In the genomic region with DNA sequence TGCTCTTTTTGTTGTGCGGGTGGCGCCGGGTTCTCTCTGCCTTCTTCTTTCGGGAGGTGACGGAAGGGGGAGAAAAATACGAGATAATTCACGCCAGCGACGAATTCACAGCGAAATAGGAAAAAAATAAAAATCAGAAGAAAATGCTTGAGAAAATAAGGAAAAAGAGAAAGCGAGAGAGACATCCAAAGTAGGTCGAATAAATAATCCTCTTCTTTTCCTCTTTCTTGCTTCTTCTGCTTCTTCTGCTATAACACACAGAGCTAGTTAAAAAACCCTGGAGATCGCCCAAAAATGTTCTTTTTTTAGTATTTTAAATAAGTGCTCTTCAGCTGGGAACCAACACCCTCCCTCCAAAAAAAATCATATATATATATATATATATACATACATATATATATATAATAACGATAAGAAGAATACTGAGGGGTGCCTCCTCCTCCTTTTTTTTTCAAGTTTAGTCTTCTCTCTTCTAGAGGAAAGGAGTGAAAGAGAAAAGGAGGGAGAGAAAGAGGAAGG, we compare ENCODE assay signal across 8 mouse cellular contexts. TPM values are rescaled to one million over a fixed set of nuclear protein-coding genes. Genes with fewer than 3 reads are reported as not detected.
DNase-seq lines count a peak whose midpoint lies in the region; ATAC-seq and TF ChIP-seq lines count a peak whose summit lies in the region.

A gene (minus strand): TSS at position 116 of the 519 bp plus-strand sequence.

- DNase-seq in kidney, postnatal 10 days = no peak
- no peak for DNase-seq in adrenal gland, postnatal 10 days
- peak; percentile 61 for DNase-seq in forebrain, postnatal 0 days
- DNase-seq in liver, embryonic 11.5 days (ENCODE audit: low spot score) = no peak
- no peak for DNase-seq in cerebellum, postnatal 36 days
- no peak for DNase-seq in gastrocnemius, postnatal 14 days
- DNase-seq in urinary bladder, postnatal 36 days (ENCODE audit: low spot score in 2 of 2) = no peak

- H3K36me3 ChIP-seq in kidney, embryonic 14.5 days (ENCODE audit: control insufficient read depth, insufficient read depth, low read length) = peaks cover 5% of the 10 kb centered on the region
- peaks cover 8% of the 10 kb centered on the region for H3K36me3 ChIP-seq in forebrain, postnatal 0 days (ENCODE audit: insufficient read depth)
- H3K36me3 ChIP-seq in liver, embryonic 11.5 days (ENCODE audit: control insufficient read depth, insufficient read depth, low read length) = no peaks in the 10 kb centered on the region

- peak within 1 kb of the TSS; percentile 99 for H3K9ac ChIP-seq in kidney, embryonic 14.5 days (ENCODE audit: low read depth, low read length)
- peak within 1 kb of the TSS; percentile 91 for H3K9ac ChIP-seq in forebrain, postnatal 0 days
- peak within 1 kb of the TSS; percentile 56 for H3K9ac ChIP-seq in liver, embryonic 11.5 days (ENCODE audit: low read depth, low read length)

- H3K4me2 ChIP-seq in kidney, embryonic 14.5 days (replicated peaks; ENCODE audit: low read depth, low read length) = peak within 1 kb of the TSS; percentile 83
- H3K4me2 ChIP-seq in forebrain, postnatal 0 days (ENCODE audit: low read depth) = peak within 1 kb of the TSS; percentile 69
- H3K4me2 ChIP-seq in liver, embryonic 11.5 days = peak within 1 kb of the TSS; percentile 78

- H3K4me3 ChIP-seq in kidney, embryonic 14.5 days (ENCODE audit: low read length) = peak within 1 kb of the TSS; percentile 89
- H3K4me3 ChIP-seq in forebrain, postnatal 0 days (ENCODE audit: low read depth, low read length) = peak within 1 kb of the TSS; percentile 79
- peak within 1 kb of the TSS; percentile 71 for H3K4me3 ChIP-seq in liver, embryonic 11.5 days (ENCODE audit: low read depth, low read length)

- 0% methylated on average over 14 of the region's 14 CpGs for WGBS in kidney, embryonic 14.5 days
- WGBS in forebrain, postnatal 0 days = under 1% methylated on average over 14 of the region's 14 CpGs
- WGBS in liver, embryonic 11.5 days = under 1% methylated on average over 14 of the region's 14 CpGs

- intact Hi-C loops in gastrocnemius, postnatal 14 days (cut with DNase I; ENCODE audit: low total_unique reads) = no loop called here

- peaks cover 19% of the 10 kb centered on the region; the same call in 1 of the 2 replicates for H3K4me1 ChIP-seq in kidney, embryonic 14.5 days (ENCODE audit: control insufficient read depth, insufficient read depth, low read length)
- H3K4me1 ChIP-seq in forebrain, postnatal 0 days (ENCODE audit: insufficient read depth) = no peaks in the 10 kb centered on the region
- no peaks in the 10 kb centered on the region; the same call in 1 of the 2 replicates for H3K4me1 ChIP-seq in liver, embryonic 11.5 days (replicated peaks; ENCODE audit: control insufficient read depth, insufficient read depth, low read length)

- peak within 1 kb of the TSS; percentile 99 for H3K27ac ChIP-seq in kidney, embryonic 14.5 days (ENCODE audit: low read depth, low read length)
- H3K27ac ChIP-seq in forebrain, postnatal 0 days (ENCODE audit: low read depth, low read length) = peak within 1 kb of the TSS; percentile 99
- peak within 1 kb of the TSS; percentile 94 for H3K27ac ChIP-seq in liver, embryonic 11.5 days (ENCODE audit: low read depth, low read length)

- ATAC-seq in kidney, embryonic 14.5 days (ENCODE audit: low FRiP score, low TSS enrichment) = no peak
- no peak for ATAC-seq in forebrain, postnatal 0 days
- no peak for ATAC-seq in liver, embryonic 11.5 days (replicated peaks; ENCODE audit: low FRiP score)

- no peaks in the 10 kb centered on the region for H3K9me3 ChIP-seq in kidney, embryonic 14.5 days (ENCODE audit: control insufficient read depth, low read length)
- H3K9me3 ChIP-seq in forebrain, postnatal 0 days (ENCODE audit: low read length) = no peaks in the 10 kb centered on the region
- H3K9me3 ChIP-seq in liver, embryonic 11.5 days (ENCODE audit: control insufficient read depth, low read length) = no peaks in the 10 kb centered on the region

- no peak for TF ChIP-seq CTCF in forebrain, postnatal 0 days (IDR thresholded peaks at IDR 0.05; ENCODE audit: low read depth)

- H3K27me3 ChIP-seq in kidney, embryonic 14.5 days (ENCODE audit: control insufficient read depth, insufficient read depth, low read length) = peaks cover 9% of the 10 kb centered on the region; the same call in 1 of the 2 replicates
- no peaks in the 10 kb centered on the region for H3K27me3 ChIP-seq in forebrain, postnatal 0 days (ENCODE audit: insufficient read depth, low read length)
- H3K27me3 ChIP-seq in liver, embryonic 11.5 days (replicated peaks; ENCODE audit: control insufficient read depth, insufficient read depth, low read length) = peaks cover 89% of the 10 kb centered on the region

RNA-seq across cellular contexts. Expression of the gene that starts here (rescaled TPM):
- 26.8 and 36.9 TPM in 2 replicates for polyA plus RNA-seq in kidney, embryonic 14.5 days (2014; fragmentation: Nextera tagmentation; extraction: Ambion mirVana)
- 10 to 100 TPM; 15.0 to 18.4 TPM for total RNA-seq in adrenal gland, postnatal 10 days (2021)
- total RNA-seq in forebrain, postnatal 0 days (2014; rRNA removed) = 161 and 250 TPM in 2 replicates
- 72.9 and 89.1 TPM in 2 replicates for polyA plus RNA-seq in forebrain, postnatal 0 days (2015; fragmentation: Nextera tagmentation; extraction: Ambion mirVana)
- 6.1 and 6.5 TPM in 2 replicates for polyA plus RNA-seq in liver, embryonic 11.5 days (2014; fragmentation: Nextera tagmentation; extraction: Ambion mirVana)
- total RNA-seq in gastrocnemius, postnatal 14 days (2021) = 1 to 10 TPM; 1.7 to 2.4 TPM
